Mouse (Mus musculus) heart, embryonic 14.5 days (tissue): ENCODE measurements around the gene Spef2. TPM values are rescaled to one million over a fixed set of nuclear protein-coding genes. Genes with fewer than 3 reads are reported as not detected.

Source experiments
- ATAC-seq: fragments of 200-750 bp; cut with Nextera tagmentation; 2 replicates; pipeline ENCODE4 v1.8.0; 2017; ENCODE audit warnings: low read depth, moderate TSS enrichment; ENCODE audit not compliant: insufficient number of reproducible peaks, insufficient read depth, low FRiP score
- H3K27ac ChIP-seq, 2 experiments: fragments of 200-500 bp in 1 of 2; fragments of 300-500 bp in 1 of 2; sonication (generic) in 1 of 2; replicated peaks in 1 of 2; 2 replicates each; pipeline ENCODE4 v1.5.1; 2012 to 2014; ENCODE audit warnings: low read depth in 2 of 2, low read length in 2 of 2, control low read depth in 1 of 2, mild to moderate bottlenecking in 1 of 2, mixed read lengths in 1 of 2; ENCODE audit not compliant: control insufficient read depth in 1 of 2, insufficient read depth in 1 of 2
- H3K27me3 ChIP-seq: fragments of 300-500 bp; sonication (generic); 2 replicates; pipeline ENCODE4 v1.6.1; 2014; ENCODE audit warnings: mild to moderate bottlenecking, low read length, control low read depth; ENCODE audit not compliant: control insufficient read depth, insufficient read depth
- H3K36me3 ChIP-seq: fragments of 300-500 bp; sonication (generic); 2 replicates; pipeline ENCODE4 v1.6.1; 2014; ENCODE audit warnings: mild to moderate bottlenecking, control low read depth, low read length, mixed read lengths; ENCODE audit not compliant: control insufficient read depth, insufficient read depth
- H3K4me1 ChIP-seq, 2 experiments: fragments of 200-500 bp in 1 of 2; fragments of 300-500 bp in 1 of 2; sonication (generic) in 1 of 2; 2 replicates each; pipeline ENCODE4 v1.6.1; 2012 to 2014; ENCODE audit warnings: low read length in 2 of 2, control low read depth in 1 of 2, mixed read lengths in 1 of 2; ENCODE audit not compliant: control insufficient read depth in 2 of 2, insufficient read depth in 2 of 2
- H3K4me2 ChIP-seq: fragments of 300-500 bp; sonication (generic); 2 replicates; pipeline ENCODE4 v1.6.1; 2014; ENCODE audit warnings: mild to moderate bottlenecking, low read length
- H3K4me3 ChIP-seq, 2 experiments: fragments of 200-500 bp in 1 of 2; fragments of 300-500 bp in 1 of 2; sonication (generic) in 1 of 2; 2 replicates each; pipeline ENCODE4 v1.5.1; 2012 to 2014; ENCODE audit warnings: low read length in 2 of 2, mild to moderate bottlenecking in 2 of 2, control low read depth in 1 of 2, low read depth in 1 of 2, moderate library complexity in 1 of 2; ENCODE audit not compliant: control insufficient read depth in 1 of 2, insufficient read depth in 1 of 2
- H3K9ac ChIP-seq: fragments of 300-500 bp; sonication (generic); 2 replicates; pipeline ENCODE4 v1.6.1; 2014; ENCODE audit warnings: mild to moderate bottlenecking, low read length
- H3K9me3 ChIP-seq: fragments of 300-500 bp; sonication (generic); 2 replicates; pipeline ENCODE4 v1.6.1; 2016; ENCODE audit warnings: low read length, control low read depth; ENCODE audit not compliant: control insufficient read depth
- WGBS: fragments of 180-500 bp; shearing (Covaris S2); extraction: QIAGEN DNeasy Blood & Tissue Kit; methylation state at CpG from one replicate; pipeline ENCODE4 v1.1.7; 2014; 5-methylcytosine and 5-hydroxymethylcytosine counted together
- polyA plus RNA-seq: library from polyadenylated mRNA; unstranded; fragments of >200 nt; fragmentation: Nextera tagmentation; extraction: Ambion mirVana; gene quantifications from 2 replicates; pipeline ENCODE4 v1.2.1, GENCODE M21; 2014

Gene Spef2
- polyA plus RNA-seq, 1 experiment from 2014 or later = 0.46 TPM

- H3K4me2 ChIP-seq = no peak overlapping the region
- no peaks in the 10 kb centered on the region for H3K27me3 ChIP-seq
- H3K27ac ChIP-seq = no peak overlapping the region
- no peak overlapping the region for H3K4me3 ChIP-seq
- ATAC-seq = no peak
- H3K9me3 ChIP-seq = no peaks in the 10 kb centered on the region
- WGBS = 64% methylated on average over 5 of the region's 5 CpGs
- H3K9ac ChIP-seq = no peak overlapping the region
- peaks cover 0 to 3% of the 10 kb centered on the region in 2 experiments; a peak in 1 of 4 replicates for H3K4me1 ChIP-seq
- no peaks in the 10 kb centered on the region for H3K36me3 ChIP-seq
Observed at GRCm38 (mm10) chr15:9747410-9748104, 1.1 kb downstream of the Spef2 start.

- no peak overlapping the region for H3K4me2 ChIP-seq
- H3K4me1 ChIP-seq = no peaks in the 10 kb centered on the region
- H3K9me3 ChIP-seq = no peaks in the 10 kb centered on the region
- no peak for ATAC-seq
- H3K27me3 ChIP-seq = no peaks in the 10 kb centered on the region
- 87% methylated on average over 3 of the region's 3 CpGs for WGBS
- H3K9ac ChIP-seq = no peak overlapping the region
- H3K27ac ChIP-seq = no peak overlapping the region
- H3K36me3 ChIP-seq = no peaks in the 10 kb centered on the region
- H3K4me3 ChIP-seq = no peak overlapping the region
Observed at GRCm38 (mm10) chr15:9742172-9742571, 6.5 kb downstream of the Spef2 start.

- Histone ChIP-seq H3K9me3 (no peaks in the 10 kb centered on the region), H3K27ac (no peak overlapping the region), H3K4me1 (no peaks in the 10 kb centered on the region), H3K4me3 (no peak overlapping the region), H3K4me2 (no peak overlapping the region), H3K27me3 (no peaks in the 10 kb centered on the region), H3K36me3 (no peaks in the 10 kb centered on the region), H3K9ac (no peak overlapping the region)
- 54% methylated on average over 7 of the region's 7 CpGs for WGBS
- ATAC-seq = no peak
Observed at GRCm38 (mm10) chr15:9714574-9715458, 33.9 kb downstream of the Spef2 start.

GRCm38 (mm10) chr15:9713707-9714106 is 35.0 kb downstream of the Spef2 start:
- no peak overlapping the region for H3K27ac ChIP-seq
- H3K9me3 ChIP-seq = no peaks in the 10 kb centered on the region
- no peaks in the 10 kb centered on the region for H3K27me3 ChIP-seq
- no peaks in the 10 kb centered on the region for H3K36me3 ChIP-seq
- H3K4me1 ChIP-seq = no peaks in the 10 kb centered on the region
- H3K4me2 ChIP-seq = no peak overlapping the region
- no peak for ATAC-seq
- H3K9ac ChIP-seq = no peak overlapping the region
- no peak overlapping the region for H3K4me3 ChIP-seq
- 72% methylated on average over 3 of the region's 3 CpGs for WGBS

GRCm38 (mm10) chr15:9710330-9710729 is 38.3 kb downstream of the Spef2 start:
- Histone ChIP-seq H3K4me1 (no peaks in the 10 kb centered on the region), H3K9ac (no peak overlapping the region), H3K27ac (no peak overlapping the region), H3K36me3 (no peaks in the 10 kb centered on the region), H3K27me3 (no peaks in the 10 kb centered on the region), H3K4me3 (no peak overlapping the region), H3K9me3 (no peaks in the 10 kb centered on the region), H3K4me2 (no peak overlapping the region)
- WGBS = 77% methylated on average over 2 of the region's 2 CpGs
- ATAC-seq = no peak

- no peak for ATAC-seq
- H3K27me3 ChIP-seq = no peaks in the 10 kb centered on the region
- 66% methylated on average over 2 of the region's 2 CpGs for WGBS
- no peaks in the 10 kb centered on the region for H3K9me3 ChIP-seq
- H3K4me1 ChIP-seq = no peaks in the 10 kb centered on the region
- no peak overlapping the region for H3K27ac ChIP-seq
- no peak overlapping the region for H3K4me2 ChIP-seq
- no peak overlapping the region for H3K4me3 ChIP-seq
- H3K9ac ChIP-seq = no peak overlapping the region
- H3K36me3 ChIP-seq = no peaks in the 10 kb centered on the region
Observed at GRCm38 (mm10) chr15:9705830-9706450, 42.7 kb downstream of the Spef2 start.

- Histone ChIP-seq H3K9me3 (no peaks in the 10 kb centered on the region), H3K36me3 (no peaks in the 10 kb centered on the region), H3K4me3 (no peak overlapping the region), H3K27ac (no peak overlapping the region), H3K4me2 (no peak overlapping the region), H3K27me3 (no peaks in the 10 kb centered on the region), H3K9ac (no peak overlapping the region), H3K4me1 (no peaks in the 10 kb centered on the region)
- no peak for ATAC-seq
Observed at GRCm38 (mm10) chr15:9701845-9702244, 46.8 kb downstream of the Spef2 start.
